Mouse (Mus musculus) midbrain, postnatal 0 days (tissue): ENCODE results near the gene 2210407C18Rik. TPM values are rescaled to one million over a fixed set of nuclear protein-coding genes. Genes with fewer than 3 reads are reported as not detected.

Source experiments
- ATAC-seq: fragments of 200-750 bp; cut with Nextera tagmentation; 2 replicates; pipeline ENCODE4 v1.8.0; 2017; ENCODE audit warnings: moderate number of reproducible peaks, mild to moderate bottlenecking, moderate TSS enrichment, moderate library complexity; ENCODE audit not compliant: low FRiP score
- DNase-seq: peaks from one replicate; pipeline ENCODE4 v3.0.0-alpha.2; 2015; ENCODE audit warnings: low spot score
- H3K27ac ChIP-seq: fragments of 300-500 bp; sonication (generic); 2 replicates; pipeline ENCODE4 v1.5.1; 2014; ENCODE audit warnings: low read depth, mild to moderate bottlenecking, low read length, mixed read lengths
- H3K27me3 ChIP-seq: fragments of 300-500 bp; sonication (generic); 2 replicates; pipeline ENCODE4 v1.6.1; 2014; ENCODE audit warnings: low read length, control low read depth, mixed read lengths; ENCODE audit not compliant: insufficient read depth
- H3K36me3 ChIP-seq: fragments of 300-500 bp; sonication (generic); 2 replicates; pipeline ENCODE4 v1.6.1; 2014; ENCODE audit warnings: low read length, control low read depth, mixed read lengths; ENCODE audit not compliant: insufficient read depth
- H3K4me1 ChIP-seq: fragments of 300-500 bp; sonication (generic); 2 replicates; pipeline ENCODE4 v1.6.1; 2014; ENCODE audit warnings: mild to moderate bottlenecking, control low read depth, antibody characterized with exemption, low read length, mixed read lengths; ENCODE audit not compliant: insufficient read depth
- H3K4me2 ChIP-seq: fragments of 300-500 bp; sonication (generic); 2 replicates; pipeline ENCODE4 v1.6.1; 2014; ENCODE audit warnings: low read depth, mild to moderate bottlenecking, low read length, mixed read lengths; ENCODE audit not compliant: poor library complexity, severe bottlenecking
- H3K4me3 ChIP-seq: fragments of 300-500 bp; sonication (generic); 2 replicates; pipeline ENCODE4 v1.5.1; 2014; ENCODE audit warnings: low read depth, mild to moderate bottlenecking, low read length, moderate library complexity
- H3K9ac ChIP-seq: fragments of 300-500 bp; sonication (generic); replicated peaks from 2 replicates; pipeline ENCODE4 v1.6.1; 2014; ENCODE audit warnings: mild to moderate bottlenecking, low read length, moderate library complexity, mixed read lengths; ENCODE audit not compliant: poor library complexity, severe bottlenecking
- H3K9me3 ChIP-seq: fragments of 300-500 bp; sonication (generic); 2 replicates; pipeline ENCODE4 v1.6.1; 2016; ENCODE audit warnings: low read length, control low read depth
- CTCF ChIP-seq: IDR thresholded peaks from 2 replicates; pipeline ENCODE4 v1.5.1; 2016; ENCODE audit warnings: antibody characterized with exemption, mild to moderate bottlenecking
- WGBS: fragments of 180-500 bp; shearing (Covaris S2); extraction: QIAGEN DNeasy Blood & Tissue Kit; methylation state at CpG from one replicate; pipeline ENCODE4 v1.1.7; 2014; 5-methylcytosine and 5-hydroxymethylcytosine counted together
- polyA plus RNA-seq: library from polyadenylated mRNA; unstranded; fragments of >200 nt; fragmentation: Nextera tagmentation; extraction: Ambion mirVana; gene quantifications from 2 replicates; pipeline ENCODE4 v1.2.1, GENCODE M21; 2015
- total RNA-seq: library from RNA; depleted of rRNA; stranded (reverse); fragments of >200 nt; gene quantifications from 2 replicates; pipeline ENCODE4 v1.2.3, GENCODE M21; 2014; rRNA removed

2210407C18Rik gene
- not detected in 2 replicates for total RNA-seq
- not detected in 2 replicates for polyA plus RNA-seq

- Histone ChIP-seq H3K4me2 (no peak within 1 kb of the TSS), H3K4me1 (no peaks in the 10 kb centered on the region; the same call in 1 of the 2 replicates), H3K27ac (no peak within 1 kb of the TSS), H3K9me3 (no peaks in the 10 kb centered on the region), H3K36me3 (no peaks in the 10 kb centered on the region), H3K9ac (no peak within 1 kb of the TSS), H3K4me3 (no peak within 1 kb of the TSS), H3K27me3 (no peaks in the 10 kb centered on the region)
- no peak for ATAC-seq
- no peak for DNase-seq
- WGBS: 93% methylated on average over 4 of the region's 4 CpGs
- TF ChIP-seq CTCF: no peak
These were observed at the start of gene 2210407C18Rik for GRCm38 (mm10) chr11:58615975-58616374. 2210407C18Rik (minus strand) TSS chr11:58616075.

- 86% methylated on average over 4 of the region's 4 CpGs for WGBS
- no peak for DNase-seq
- H3K9ac ChIP-seq: no peak within 1 kb of the TSS
- no peak for TF ChIP-seq CTCF
- H3K4me2 ChIP-seq: no peak within 1 kb of the TSS
- no peak within 1 kb of the TSS for H3K27ac ChIP-seq
- H3K9me3 ChIP-seq: no peaks in the 10 kb centered on the region
- H3K36me3 ChIP-seq: no peaks in the 10 kb centered on the region
- H3K27me3 ChIP-seq: no peaks in the 10 kb centered on the region
- ATAC-seq: no peak
- no peaks in the 10 kb centered on the region for H3K4me1 ChIP-seq
- no peak within 1 kb of the TSS for H3K4me3 ChIP-seq
These were observed 42.7 kb upstream of the 2210407C18Rik start, which contains the start of gene Olfr322 for GRCm38 (mm10) chr11:58658596-58658995. Olfr322 (plus strand) TSS chr11:58658782.

- Histone ChIP-seq H3K4me3 (no peak overlapping the region), H3K36me3 (no peaks in the 10 kb centered on the region), H3K9ac (no peak overlapping the region), H3K27ac (no peak overlapping the region), H3K4me1 (no peaks in the 10 kb centered on the region), H3K9me3 (no peaks in the 10 kb centered on the region), H3K27me3 (no peaks in the 10 kb centered on the region), H3K4me2 (no peak overlapping the region)
- ATAC-seq: no peak
- no peak for TF ChIP-seq CTCF
- WGBS: 91% methylated on average over 3 of the region's 3 CpGs
- no peak for DNase-seq
These were observed 39.3 kb upstream of the 2210407C18Rik start for GRCm38 (mm10) chr11:58655151-58655550.

GRCm38 (mm10) chr11:58643350-58643749 lies 27.5 kb upstream of the 2210407C18Rik start:
- no peak overlapping the region for H3K9ac ChIP-seq
- H3K9me3 ChIP-seq: no peaks in the 10 kb centered on the region
- no peak overlapping the region for H3K4me2 ChIP-seq
- H3K4me3 ChIP-seq: no peak overlapping the region
- WGBS: 37% methylated on average over 6 of the region's 6 CpGs
- TF ChIP-seq CTCF: peak; percentile 55
- no peak overlapping the region for H3K27ac ChIP-seq
- H3K4me1 ChIP-seq: peaks cover 4% of the 10 kb centered on the region; the same call in 1 of the 2 replicates
- H3K36me3 ChIP-seq: no peaks in the 10 kb centered on the region
- ATAC-seq (no peak), DNase-seq (no peak)
- no peaks in the 10 kb centered on the region for H3K27me3 ChIP-seq

DNA sequence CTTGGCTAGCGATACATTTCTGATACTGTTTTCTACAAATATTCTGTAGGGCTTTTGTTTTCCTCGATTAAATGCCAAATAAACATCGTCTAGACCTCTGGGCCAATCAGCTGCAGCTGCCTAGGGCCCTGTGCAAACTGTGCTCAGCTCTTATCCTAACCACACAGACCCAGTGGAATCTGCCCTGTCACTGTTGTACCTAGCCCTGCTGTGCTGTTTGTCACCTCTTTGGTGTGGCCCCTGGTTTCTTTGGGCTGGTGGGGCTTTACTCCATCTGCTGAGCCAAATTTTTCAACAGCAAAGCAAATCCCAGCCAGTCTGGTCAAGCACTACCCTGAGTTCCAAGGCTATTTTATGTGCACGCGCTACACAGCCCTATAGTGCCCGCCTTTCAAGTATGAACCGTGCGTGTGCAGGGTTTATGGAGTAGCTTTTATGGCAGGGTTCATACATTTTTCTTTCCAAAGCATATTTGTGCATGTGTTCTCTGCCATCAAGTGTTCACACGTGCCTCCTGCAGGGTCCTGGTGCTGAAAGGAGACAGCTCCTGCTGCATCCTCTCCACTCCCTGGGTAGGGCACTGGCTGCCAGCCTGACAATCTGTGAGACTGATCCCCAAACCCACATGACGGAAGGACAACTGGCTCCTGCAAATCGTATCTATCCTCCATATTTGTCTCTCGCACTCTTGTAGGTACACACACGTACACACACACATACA lies 25.9 kb upstream of the 2210407C18Rik start:
- ATAC-seq: no peak
- WGBS: 84% methylated on average over 13 of the region's 13 CpGs
- no peak; the same call in 1 of the 2 replicates for TF ChIP-seq CTCF

GRCm38 (mm10) chr11:58641057-58641456 lies 25.2 kb upstream of the 2210407C18Rik start:
- no peak for TF ChIP-seq CTCF
- peak overlapping the region; percentile 60; the same call in 1 of the 2 replicates for H3K9ac ChIP-seq

More for the DNA sequence above, 25.9 kb upstream of the 2210407C18Rik start:
- H3K9ac ChIP-seq: no peak overlapping the region
- H3K4me2 ChIP-seq: no peak overlapping the region
- no peak overlapping the region for H3K4me3 ChIP-seq
- H3K27ac ChIP-seq: no peak overlapping the region
- DNase-seq: no peak
- no peaks in the 10 kb centered on the region for H3K36me3 ChIP-seq
- H3K9me3 ChIP-seq: no peaks in the 10 kb centered on the region
- peaks cover 4% of the 10 kb centered on the region; the same call in 1 of the 2 replicates for H3K4me1 ChIP-seq
- no peaks in the 10 kb centered on the region for H3K27me3 ChIP-seq

More at GRCm38 (mm10) chr11:58641057-58641456, 25.2 kb upstream of the 2210407C18Rik start:
- peak overlapping the region; percentile 87 for H3K4me2 ChIP-seq
- 28% methylated on average over 14 of the region's 14 CpGs for WGBS
- H3K4me1 ChIP-seq: peaks cover 4% of the 10 kb centered on the region; the same call in 1 of the 2 replicates
- H3K9me3 ChIP-seq: no peaks in the 10 kb centered on the region
- no peak for ATAC-seq
- no peak overlapping the region for H3K27ac ChIP-seq
- H3K27me3 ChIP-seq: no peaks in the 10 kb centered on the region
- H3K4me3 ChIP-seq: peak overlapping the region; percentile 50
- H3K36me3 ChIP-seq: no peaks in the 10 kb centered on the region
- no peak for DNase-seq
